Mouse (Mus musculus) midbrain, embryonic 16.5 days (tissue): ENCODE data around the gene Zfp827. TPM values are rescaled to one million over a fixed set of nuclear protein-coding genes. Genes with fewer than 3 reads are reported as not detected.

Experiments
- ATAC-seq: fragments of 200-750 bp; cut with Nextera tagmentation; 2 replicates; pipeline ENCODE4 v1.8.0; 2017; ENCODE audit warnings: moderate TSS enrichment
- H3K27ac ChIP-seq: fragments of 300-500 bp; sonication (generic); 2 replicates; pipeline ENCODE4 v1.5.1; 2014; ENCODE audit warnings: mild to moderate bottlenecking, low read length, mixed read lengths
- H3K27me3 ChIP-seq: fragments of 300-500 bp; sonication (generic); 2 replicates; pipeline ENCODE4 v1.6.1; 2014; ENCODE audit warnings: low read depth, low read length, mixed read lengths; ENCODE audit not compliant: control insufficient read depth, insufficient read depth
- H3K36me3 ChIP-seq: fragments of 300-500 bp; sonication (generic); 2 replicates; pipeline ENCODE4 v1.6.1; 2014; ENCODE audit warnings: mild to moderate bottlenecking, low read length, moderate library complexity, mixed read lengths; ENCODE audit not compliant: control insufficient read depth, insufficient read depth
- H3K4me1 ChIP-seq: fragments of 300-500 bp; sonication (generic); 2 replicates; pipeline ENCODE4 v1.6.1; 2014; ENCODE audit warnings: mild to moderate bottlenecking, low read length, mixed read lengths; ENCODE audit not compliant: control insufficient read depth, insufficient read depth
- H3K4me2 ChIP-seq: fragments of 300-500 bp; sonication (generic); 2 replicates; pipeline ENCODE4 v1.6.1; 2014; ENCODE audit warnings: mild to moderate bottlenecking, low read length, mixed read lengths
- H3K4me3 ChIP-seq: fragments of 300-500 bp; sonication (generic); 2 replicates; pipeline ENCODE4 v1.5.1; 2014; ENCODE audit warnings: low read depth, mild to moderate bottlenecking, low read length, moderate library complexity, mixed read lengths
- H3K9ac ChIP-seq: fragments of 300-500 bp; sonication (generic); 2 replicates; pipeline ENCODE4 v1.6.1; 2014; ENCODE audit warnings: low read depth, low read length, mixed read lengths
- H3K9me3 ChIP-seq: fragments of 300-500 bp; sonication (generic); replicated peaks from 2 replicates; pipeline ENCODE4 v1.6.1; 2014; ENCODE audit warnings: mild to moderate bottlenecking, low read length, mixed read lengths; ENCODE audit not compliant: control insufficient read depth, poor library complexity, severe bottlenecking
- WGBS: fragments of 180-500 bp; shearing (Covaris S2); extraction: QIAGEN DNeasy Blood & Tissue Kit; methylation state at CpG from one replicate; pipeline ENCODE4 v1.1.7; 2014; 5-methylcytosine and 5-hydroxymethylcytosine counted together
- polyA plus RNA-seq: library from polyadenylated mRNA; unstranded; fragments of >200 nt; fragmentation: Nextera tagmentation; extraction: Ambion mirVana; gene quantifications from 2 replicates; pipeline ENCODE4 v1.2.1, GENCODE M21; 2015

Gene Zfp827
- polyA plus RNA-seq, 1 experiment from 2014 or later: 11.6 TPM

- WGBS: 74% methylated on average over 5 of the region's 5 CpGs
- no peak overlapping the region for H3K9ac ChIP-seq
- no peaks in the 10 kb centered on the region for H3K36me3 ChIP-seq
- no peak overlapping the region for H3K4me3 ChIP-seq
- ATAC-seq: no peak
- no peak overlapping the region for H3K4me2 ChIP-seq
- H3K27me3 ChIP-seq: no peaks in the 10 kb centered on the region
- H3K4me1 ChIP-seq: no peaks in the 10 kb centered on the region
- no peaks in the 10 kb centered on the region for H3K9me3 ChIP-seq
- no peak overlapping the region for H3K27ac ChIP-seq
Measured at GRCm38 (mm10) chr8:79222752-79223141, 194.5 kb downstream of the Zfp827 start.

- Histone ChIP-seq H3K4me2 (no peak overlapping the region), H3K27me3 (no peaks in the 10 kb centered on the region), H3K36me3 (no peaks in the 10 kb centered on the region), H3K4me1 (no peaks in the 10 kb centered on the region), H3K9me3 (no peaks in the 10 kb centered on the region), H3K27ac (no peak overlapping the region), H3K4me3 (no peak overlapping the region), H3K9ac (no peak overlapping the region)
- WGBS: 21% methylated on average over 9 of the region's 9 CpGs
- ATAC-seq: no peak
Measured at GRCm38 (mm10) chr8:79224363-79224762, 196.1 kb downstream of the Zfp827 start.

GRCm38 (mm10) chr8:79225586-79225985, 197.3 kb downstream of the Zfp827 start:
- no peak overlapping the region for H3K9ac ChIP-seq
- ATAC-seq: no peak
- no peak overlapping the region for H3K4me2 ChIP-seq
- H3K4me3 ChIP-seq: no peak overlapping the region
- no peak overlapping the region for H3K27ac ChIP-seq
- WGBS: 88% methylated on average over 7 of the region's 7 CpGs
- no peaks in the 10 kb centered on the region for H3K36me3 ChIP-seq
- H3K4me1 ChIP-seq: no peaks in the 10 kb centered on the region
- no peaks in the 10 kb centered on the region for H3K27me3 ChIP-seq
- no peaks in the 10 kb centered on the region for H3K9me3 ChIP-seq

- no peak for ATAC-seq
Measured at GRCm38 (mm10) chr8:79226046-79226445, 197.8 kb downstream of the Zfp827 start.

GRCm38 (mm10) chr8:79227194-79227593, 199.0 kb downstream of the Zfp827 start:
- H3K4me2 ChIP-seq: no peak overlapping the region
- WGBS: 77% methylated on average over 4 of the region's 4 CpGs
- no peak for ATAC-seq
- H3K9me3 ChIP-seq: no peaks in the 10 kb centered on the region
- no peaks in the 10 kb centered on the region for H3K36me3 ChIP-seq
- H3K27ac ChIP-seq: no peak overlapping the region
- no peak overlapping the region for H3K4me3 ChIP-seq
- no peaks in the 10 kb centered on the region for H3K4me1 ChIP-seq
- no peaks in the 10 kb centered on the region for H3K27me3 ChIP-seq
- H3K9ac ChIP-seq: no peak overlapping the region

More at GRCm38 (mm10) chr8:79226046-79226445, 197.8 kb downstream of the Zfp827 start:
- H3K4me1 ChIP-seq: no peaks in the 10 kb centered on the region
- H3K27ac ChIP-seq: no peak overlapping the region
- 94% methylated on average over 3 of the region's 3 CpGs for WGBS
- no peaks in the 10 kb centered on the region for H3K27me3 ChIP-seq
- no peak overlapping the region for H3K4me3 ChIP-seq
- no peak overlapping the region for H3K4me2 ChIP-seq
- H3K9ac ChIP-seq: no peak overlapping the region
- H3K36me3 ChIP-seq: no peaks in the 10 kb centered on the region
- H3K9me3 ChIP-seq: no peaks in the 10 kb centered on the region

GRCm38 (mm10) chr8:79227916-79228315, 199.7 kb downstream of the Zfp827 start:
- Histone ChIP-seq H3K4me1 (no peaks in the 10 kb centered on the region), H3K4me2 (no peak overlapping the region)
- ATAC-seq: no peak

GRCm38 (mm10) chr8:79229266-79229888, 201.1 kb downstream of the Zfp827 start:
- no peaks in the 10 kb centered on the region for H3K4me1 ChIP-seq
- H3K4me2 ChIP-seq: no peak overlapping the region
- H3K36me3 ChIP-seq: no peaks in the 10 kb centered on the region
- no peak for ATAC-seq
- no peak overlapping the region for H3K9ac ChIP-seq
- no peak overlapping the region for H3K4me3 ChIP-seq
- WGBS: 86% methylated on average over 8 of the region's 8 CpGs
- H3K27me3 ChIP-seq: no peaks in the 10 kb centered on the region
- H3K9me3 ChIP-seq: no peaks in the 10 kb centered on the region
- no peak overlapping the region for H3K27ac ChIP-seq

More at GRCm38 (mm10) chr8:79227916-79228315, 199.7 kb downstream of the Zfp827 start:
- Histone ChIP-seq H3K27me3 (no peaks in the 10 kb centered on the region), H3K9me3 (no peaks in the 10 kb centered on the region), H3K36me3 (no peaks in the 10 kb centered on the region), H3K27ac (no peak overlapping the region), H3K4me3 (no peak overlapping the region), H3K9ac (no peak overlapping the region)
- 92% methylated on average over 3 of the region's 3 CpGs for WGBS

GRCm38 (mm10) chr8:79239320-79239719, 211.1 kb downstream of the Zfp827 start:
- H3K27ac ChIP-seq: no peak overlapping the region
- ATAC-seq: no peak
- H3K4me3 ChIP-seq: no peak overlapping the region
- WGBS: 92% methylated on average over 3 of the region's 3 CpGs
- H3K36me3 ChIP-seq: no peaks in the 10 kb centered on the region
- H3K9ac ChIP-seq: no peak overlapping the region
- no peaks in the 10 kb centered on the region for H3K9me3 ChIP-seq
- no peak overlapping the region for H3K4me2 ChIP-seq
- no peaks in the 10 kb centered on the region for H3K4me1 ChIP-seq
- H3K27me3 ChIP-seq: no peaks in the 10 kb centered on the region

- no peak for ATAC-seq
- Histone ChIP-seq H3K9me3 (no peaks in the 10 kb centered on the region), H3K9ac (no peak overlapping the region), H3K27me3 (no peaks in the 10 kb centered on the region), H3K36me3 (no peaks in the 10 kb centered on the region), H3K4me3 (no peak overlapping the region), H3K4me2 (no peak overlapping the region), H3K27ac (no peak overlapping the region), H3K4me1 (no peaks in the 10 kb centered on the region)
- 87% methylated on average over 7 of the region's 7 CpGs for WGBS
Measured at GRCm38 (mm10) chr8:79239996-79240395, 211.8 kb downstream of the Zfp827 start.
